Mouse (Mus musculus) neutrophil, adult 59 days (primary cell): ENCODE data around the gene Selp. TPM values are rescaled to one million over a fixed set of nuclear protein-coding genes. Genes with fewer than 3 reads are reported as not detected.

Source experiments
- total RNA-seq, 2 experiments: library from RNA; stranded (reverse); gene quantifications; 1 replicate in 1 of 2; 2 replicates in 1 of 2; pipeline ENCODE4 v1.2.4; 2023

Selp gene
- total RNA-seq, result 10 to 100 TPM; 13.9 to 15.7 TPM

GRCm38 (mm10) chr1:164114947-164115493 is at the start of gene Selp:
Gene Selp, plus strand, starts transcription at chr1:164115264.

GRCm38 (mm10) chr1:164151387-164152088 is 36.5 kb downstream of the Selp start, which contains the start of gene F5:
Gene F5, plus strand, starts transcription at chr1:164151838.

Other genes starting within 250 kb of the Selp start
- gene Scyl3, start 186.2 kb upstream of the Selp start, total RNA-seq, result 10 to 100 TPM; 23.3 to 23.5 TPM
- 10 to 100 TPM in 1 of 2 experiments, 1 to 10 TPM in 1; 7.1 to 10.1 TPM for gene BC055324, start 120.5 kb upstream of the Selp start, total RNA-seq
- 1 to 10 TPM; 1.9 to 3.6 TPM for gene Mettl18, start 120.4 kb upstream of the Selp start, total RNA-seq
- under 1 TPM; 0.31 to 0.37 TPM for gene Sele, start 67.0 kb upstream of the Selp start, total RNA-seq
- 100 to 1,000 TPM; 507 to 564 TPM for gene Sell, start 53.3 kb upstream of the Selp start, total RNA-seq
- 10 to 100 TPM; 67.0 to 72.8 TPM for gene F5, start 36.6 kb downstream of the Selp start, total RNA-seq
- gene Slc19a2, start 133.8 kb downstream of the Selp start, total RNA-seq, result 1 to 10 TPM; 3.9 to 5.4 TPM
- 1 to 10 TPM; 3.4 to 4.0 TPM for gene Ccdc181, start 160.3 kb downstream of the Selp start, total RNA-seq
- 1 to 10 TPM; 3.9 to 5.4 TPM for gene Nme7, start 188.9 kb downstream of the Selp start, total RNA-seq
- 10 to 100 TPM; 14.3 to 14.7 TPM for gene Blzf1, start 192.2 kb downstream of the Selp start, total RNA-seq